Mouse (Mus musculus) adrenal gland (tissue): ENCODE results near the gene Gm21797.
"Not testable (repeated sequence)": the region's sequence is repeated elsewhere in the genome, so short reads cannot be mapped to it uniquely, and the experiment has no call there.

Experiments used
- intact Hi-C: fragments of 180-260 bp; cut with DNase I; formaldehyde crosslinking; loops from one replicate; pipeline ENCODE4 v1.15.1; 2025
- long read RNA-seq, 2 experiments: library from polyadenylated mRNA; unstranded; transcript quantifications; one replicate each; pipeline ENCODE4 v2.0.0; 2020; ENCODE audit warnings: borderline replicate concordance in 1 of 2; ENCODE audit not compliant: insufficient replicate concordance in 1 of 2

Gene Gm21797
- long read RNA-seq, experiment 1: 0 reads
- long read RNA-seq, experiment 2: 0 reads

DNA sequence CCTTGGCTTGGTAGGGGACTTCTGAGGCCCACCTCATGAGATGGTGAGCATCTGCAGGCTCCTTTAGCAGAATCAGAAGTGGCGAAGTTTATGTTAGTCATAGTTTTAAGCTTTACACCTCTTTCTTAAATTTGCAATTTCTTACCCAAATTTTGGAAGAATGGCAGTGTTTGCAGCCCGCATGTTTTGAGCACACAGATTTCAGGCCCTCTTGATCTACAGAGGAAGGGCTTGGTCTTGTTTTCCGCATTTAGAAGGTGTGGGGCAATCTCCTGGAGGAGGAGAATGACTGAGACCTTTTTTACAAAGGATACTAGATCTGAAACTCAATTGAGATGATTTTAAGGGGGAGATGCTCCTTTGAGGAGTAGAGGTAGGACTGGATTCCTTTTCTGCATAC is at the start of gene Gm21797:
Gm21797 (minus strand) TSS at position 101 of the 400 bp plus-strand sequence.
- intact Hi-C loops: not testable (repeated sequence)

GRCm38 (mm10) chrY:40804614-40805013 is 29.0 kb upstream of the Gm21797 start, which contains the start of gene Gm20795:
Gm20795 (plus strand) TSS chrY:40804914.
- intact Hi-C loops: not testable (repeated sequence)
